Mouse (Mus musculus): Measurements from ENCODE around the gene Ptma.

DNA sequence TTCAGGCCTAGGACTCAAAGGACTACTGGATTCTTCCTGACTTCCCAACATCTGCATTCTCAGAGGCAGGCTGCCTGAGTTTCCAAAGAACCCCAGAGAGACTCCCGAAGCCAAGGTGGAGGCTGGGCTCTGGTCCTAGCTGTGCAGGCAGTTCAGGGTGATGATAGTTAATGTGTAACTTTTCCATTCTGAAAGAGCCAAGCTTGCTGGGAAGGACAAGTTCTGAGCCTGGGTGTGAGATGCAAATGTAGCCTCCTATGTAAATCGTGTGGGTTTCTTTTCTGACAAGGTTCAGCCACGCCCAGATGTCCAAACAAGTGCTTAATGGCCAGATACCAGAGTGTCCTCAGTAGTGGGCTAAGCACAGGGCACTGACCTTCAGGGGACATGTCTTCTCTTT is 28.5 kb upstream of the Ptma start:
- TF ChIP-seq CTCF (IDR thresholded peaks at IDR 0.05), result no peak
- no peak for TF ChIP-seq EP300 (IDR thresholded peaks at IDR 0.05)

Data from lung, postnatal 0 days (tissue).